Mouse (Mus musculus): ENCODE data around the gene Abcf2.

Gene Abcf2

DNA sequence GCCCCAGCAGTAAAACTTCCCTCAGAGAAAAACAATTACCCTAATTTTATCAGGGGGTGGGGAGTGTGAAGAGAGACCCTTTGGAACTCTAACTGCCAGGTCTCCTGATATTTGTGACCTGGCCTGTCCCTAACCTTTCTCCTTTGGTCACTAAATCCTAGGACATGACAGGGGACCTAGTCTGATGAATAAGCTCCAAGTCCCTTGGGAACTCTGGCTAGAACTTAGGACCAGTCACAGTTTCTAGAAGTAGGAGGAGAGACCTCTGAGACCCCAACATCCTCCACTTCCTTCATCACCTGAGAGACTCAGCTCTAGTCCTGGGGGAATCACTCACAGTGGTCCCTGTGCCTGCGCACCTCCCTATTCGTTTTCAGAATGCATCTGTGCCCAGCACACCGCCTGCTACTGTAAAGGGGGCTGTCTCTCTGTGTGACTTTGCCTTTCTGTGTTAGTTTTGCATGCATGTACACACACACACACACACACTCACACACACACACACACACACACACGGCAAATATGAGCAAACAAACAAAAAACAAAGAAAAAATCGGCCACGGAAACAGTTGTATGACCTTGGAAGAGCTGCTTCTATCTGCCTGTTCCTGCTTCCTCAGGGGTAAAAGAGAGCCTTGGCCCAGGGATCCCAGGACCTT, 28.2 kb upstream of the Abcf2 start:
- Histone ChIP-seq H3K36me3 (ENCODE audit: control insufficient read depth, insufficient read depth, low read length, poor library complexity, severe bottlenecking) (no peaks in the 10 kb centered on the region), H3K27me3 (ENCODE audit: control insufficient read depth, insufficient read depth, low read length, poor library complexity, severe bottlenecking) (no peaks in the 10 kb centered on the region)
- DNase-seq (ENCODE audit: low read depth, low spot score), result no peak

DNA sequence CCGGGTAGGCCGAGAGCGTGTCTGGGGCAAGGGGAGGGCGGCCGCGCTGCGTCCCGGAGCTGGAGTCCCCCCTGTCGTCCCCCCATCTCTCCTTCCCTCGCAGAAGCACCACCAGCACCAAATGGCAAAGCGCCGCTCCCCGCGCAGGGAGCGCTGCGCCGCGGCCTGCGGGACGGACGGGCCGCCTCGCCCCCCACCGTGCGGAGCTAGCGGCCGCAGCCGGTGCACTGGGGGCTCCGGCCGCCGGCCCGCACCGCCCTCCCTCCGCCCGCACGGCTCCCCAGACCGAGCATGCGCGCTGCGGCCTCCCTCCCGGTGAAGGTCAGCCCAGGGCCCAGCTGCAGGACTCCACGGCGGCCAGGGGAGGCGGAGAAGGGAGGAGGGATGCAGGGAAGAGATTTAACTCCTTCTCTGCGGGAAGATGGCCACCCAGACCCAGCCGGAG, 27.4 kb upstream of the Abcf2 start:
- DNase-seq (ENCODE audit: low read depth, low spot score), result no peak
- Histone ChIP-seq H3K27me3 (ENCODE audit: control insufficient read depth, insufficient read depth, low read length, poor library complexity, severe bottlenecking) (no peaks in the 10 kb centered on the region), H3K36me3 (ENCODE audit: control insufficient read depth, insufficient read depth, low read length, poor library complexity, severe bottlenecking) (no peaks in the 10 kb centered on the region)

DNA sequence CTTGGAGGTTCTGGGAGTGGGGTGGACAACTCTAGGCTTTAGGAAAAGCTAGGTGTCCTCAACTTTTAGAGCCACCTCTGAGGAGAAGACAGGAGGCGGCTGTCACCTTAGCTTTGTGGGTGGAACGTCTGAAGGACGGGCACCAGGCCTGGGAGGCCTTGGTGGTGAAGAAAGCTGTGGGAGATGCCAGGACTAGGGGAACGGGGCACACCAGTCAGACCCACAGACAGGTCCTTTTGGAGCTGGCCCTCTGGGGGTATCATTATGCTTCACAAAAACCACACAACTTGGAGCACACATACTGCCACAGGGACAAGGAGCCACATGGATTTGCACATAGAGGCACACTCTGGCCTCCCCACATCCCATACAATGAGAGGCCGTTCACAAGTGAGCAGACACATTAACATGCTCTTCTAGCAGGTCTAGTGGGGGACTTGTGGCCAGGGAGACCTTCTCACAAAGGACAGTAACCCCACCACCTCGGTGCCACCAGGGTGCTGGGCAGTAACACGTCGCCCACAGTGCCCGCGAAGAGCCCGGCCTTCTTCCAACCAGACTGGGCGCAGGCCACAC, 26.9 kb upstream of the Abcf2 start:
- H3K27me3 ChIP-seq (ENCODE audit: control insufficient read depth, insufficient read depth, low read length, poor library complexity, severe bottlenecking), result no peaks in the 10 kb centered on the region
- no peak for DNase-seq (ENCODE audit: low read depth, low spot score)
- H3K36me3 ChIP-seq (ENCODE audit: control insufficient read depth, insufficient read depth, low read length, poor library complexity, severe bottlenecking), result no peaks in the 10 kb centered on the region

DNA sequence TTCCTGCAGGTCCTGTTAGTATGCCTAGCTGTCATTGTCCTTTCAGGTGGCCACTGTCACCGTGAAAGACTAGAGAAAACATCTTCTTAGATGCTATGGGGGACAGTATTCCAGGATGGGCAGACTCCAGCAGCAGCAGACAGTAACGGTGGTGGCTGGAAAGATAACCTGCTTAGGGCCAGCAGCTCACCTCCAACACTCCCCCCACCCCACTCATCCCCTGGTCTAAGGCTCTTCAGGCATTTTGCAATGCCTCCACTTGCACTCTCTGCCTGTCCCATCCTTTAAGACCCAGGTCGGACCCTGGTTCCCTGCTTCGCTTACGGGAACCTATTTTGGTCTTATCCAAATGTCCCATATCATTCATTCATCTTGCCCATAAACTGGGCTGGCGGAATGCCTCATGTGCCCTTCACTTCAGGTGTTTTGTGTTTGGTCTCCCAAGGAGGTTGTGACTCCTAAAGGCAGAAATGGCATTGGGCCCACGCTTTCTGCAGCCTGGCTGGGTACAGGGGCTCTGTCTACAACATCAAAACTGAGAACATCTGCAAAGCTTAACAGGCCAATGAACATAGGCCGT, 26.3 kb upstream of the Abcf2 start:
- Histone ChIP-seq H3K27me3 (ENCODE audit: control insufficient read depth, insufficient read depth, low read length, poor library complexity, severe bottlenecking) (no peaks in the 10 kb centered on the region), H3K36me3 (ENCODE audit: control insufficient read depth, insufficient read depth, low read length, poor library complexity, severe bottlenecking) (no peaks in the 10 kb centered on the region)
- no peak for DNase-seq (ENCODE audit: low read depth, low spot score)

DNA sequence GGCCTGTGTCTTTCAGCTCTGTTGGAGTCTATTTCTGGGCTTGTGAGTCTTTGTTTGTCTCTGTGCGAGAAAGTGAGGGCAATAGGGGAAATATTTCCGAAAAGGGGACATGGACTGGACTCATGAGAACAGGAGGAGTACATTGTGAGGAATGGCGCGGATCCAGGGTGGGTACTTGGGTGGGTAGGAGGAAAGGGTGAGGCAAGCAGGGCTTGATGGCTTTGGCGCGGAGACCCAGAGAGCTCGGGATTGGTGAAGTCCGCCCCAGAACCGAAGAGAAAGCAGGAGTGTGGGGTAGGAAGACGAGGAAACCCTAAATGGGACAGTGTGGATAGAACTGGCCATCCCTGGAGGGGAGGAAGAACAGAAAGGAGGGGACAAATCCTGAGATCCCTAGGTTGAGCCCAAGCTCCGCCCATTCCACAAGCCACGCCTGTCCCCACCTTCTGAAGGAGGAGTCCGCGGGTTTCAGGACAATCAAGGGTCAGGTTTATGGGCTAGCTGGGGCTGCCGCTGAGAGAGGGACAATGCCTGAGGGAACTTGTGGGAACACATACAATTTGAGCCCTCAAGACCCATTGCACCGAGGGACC, 25.6 kb upstream of the Abcf2 start:
- H3K27me3 ChIP-seq (ENCODE audit: control insufficient read depth, insufficient read depth, low read length, poor library complexity, severe bottlenecking), result no peaks in the 10 kb centered on the region
- H3K36me3 ChIP-seq (ENCODE audit: control insufficient read depth, insufficient read depth, low read length, poor library complexity, severe bottlenecking), result no peaks in the 10 kb centered on the region
- no peak for DNase-seq (ENCODE audit: low read depth, low spot score)

- Histone ChIP-seq H3K36me3 (ENCODE audit: control insufficient read depth, insufficient read depth, low read length, poor library complexity, severe bottlenecking) (no peaks in the 10 kb centered on the region), H3K27me3 (ENCODE audit: control insufficient read depth, insufficient read depth, low read length, poor library complexity, severe bottlenecking) (no peaks in the 10 kb centered on the region)
- DNase-seq (ENCODE audit: low read depth, low spot score), result peak; percentile 38
Observed at GRCm38 (mm10) chr5:24601911-24602750, 24.9 kb upstream of the Abcf2 start.

- DNase-seq (ENCODE audit: low read depth, low spot score), result no peak
- no peaks in the 10 kb centered on the region for H3K27me3 ChIP-seq (ENCODE audit: control insufficient read depth, insufficient read depth, low read length, poor library complexity, severe bottlenecking)
- no peaks in the 10 kb centered on the region for H3K36me3 ChIP-seq (ENCODE audit: control insufficient read depth, insufficient read depth, low read length, poor library complexity, severe bottlenecking)
Observed at GRCm38 (mm10) chr5:24601071-24601835, 24.0 kb upstream of the Abcf2 start.

- no peaks in the 10 kb centered on the region for H3K27me3 ChIP-seq (ENCODE audit: control insufficient read depth, insufficient read depth, low read length, poor library complexity, severe bottlenecking)
- no peak for DNase-seq (ENCODE audit: low read depth, low spot score)
- H3K36me3 ChIP-seq (ENCODE audit: control insufficient read depth, insufficient read depth, low read length, poor library complexity, severe bottlenecking), result no peaks in the 10 kb centered on the region
Observed at GRCm38 (mm10) chr5:24600236-24600635, 23.0 kb upstream of the Abcf2 start.

DNA sequence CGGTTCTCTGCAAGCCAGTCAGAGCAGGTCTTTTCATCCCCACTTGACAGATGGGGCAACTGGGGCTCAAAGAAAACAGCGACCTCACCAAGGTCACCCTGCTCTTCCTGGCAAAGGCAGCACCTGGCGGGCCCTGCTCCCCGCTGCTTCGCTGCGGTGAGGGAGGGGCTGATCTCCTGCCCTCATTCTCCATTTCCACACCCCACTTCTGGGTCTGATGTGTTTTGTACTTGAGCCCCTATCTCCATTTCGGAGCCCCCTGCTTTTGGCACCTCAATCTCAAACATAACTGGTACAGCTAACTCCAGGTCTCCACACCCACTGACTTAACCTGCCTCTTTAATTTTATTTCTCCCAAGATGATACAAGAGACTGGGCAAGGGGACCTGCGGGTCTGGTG, 21.9 kb upstream of the Abcf2 start:
- Histone ChIP-seq H3K27me3 (ENCODE audit: control insufficient read depth, insufficient read depth, low read length, poor library complexity, severe bottlenecking) (no peaks in the 10 kb centered on the region), H3K36me3 (ENCODE audit: control insufficient read depth, insufficient read depth, low read length, poor library complexity, severe bottlenecking) (no peaks in the 10 kb centered on the region)
- no peak for DNase-seq (ENCODE audit: low read depth, low spot score)

DNA sequence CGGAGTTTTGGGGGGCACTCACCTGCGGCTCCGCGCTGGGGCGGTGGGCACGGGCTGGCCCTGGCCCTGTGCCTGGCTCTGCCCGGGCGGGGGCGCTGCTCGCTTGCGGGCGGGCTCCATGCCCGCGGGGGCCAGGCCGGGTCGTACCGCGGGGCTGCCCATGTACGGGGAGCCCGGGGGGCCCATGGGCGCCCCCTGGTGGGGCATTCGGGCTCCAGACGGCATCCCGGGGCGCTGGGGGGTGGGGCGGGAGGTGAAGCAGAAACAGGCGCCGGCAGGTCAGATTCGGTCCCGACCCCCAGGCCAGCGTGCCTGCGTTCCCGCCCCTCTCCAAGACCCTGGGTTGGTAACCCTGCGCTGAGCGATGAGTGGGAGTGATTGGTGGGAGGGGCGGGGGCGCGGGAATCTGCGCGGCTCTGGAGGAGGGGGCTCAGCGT, 21.3 kb upstream of the Abcf2 start:
- Histone ChIP-seq H3K27me3 (ENCODE audit: control insufficient read depth, insufficient read depth, low read length, poor library complexity, severe bottlenecking) (no peaks in the 10 kb centered on the region), H3K36me3 (ENCODE audit: control insufficient read depth, insufficient read depth, low read length, poor library complexity, severe bottlenecking) (no peaks in the 10 kb centered on the region)
- peak; percentile 70 for DNase-seq (ENCODE audit: low read depth, low spot score)

- H3K36me3 ChIP-seq (ENCODE audit: control insufficient read depth, insufficient read depth, low read length, poor library complexity, severe bottlenecking), result no peaks in the 10 kb centered on the region
- DNase-seq (ENCODE audit: low read depth, low spot score), result no peak
Observed at GRCm38 (mm10) chr5:24597901-24598569, 20.8 kb upstream of the Abcf2 start.

DNA sequence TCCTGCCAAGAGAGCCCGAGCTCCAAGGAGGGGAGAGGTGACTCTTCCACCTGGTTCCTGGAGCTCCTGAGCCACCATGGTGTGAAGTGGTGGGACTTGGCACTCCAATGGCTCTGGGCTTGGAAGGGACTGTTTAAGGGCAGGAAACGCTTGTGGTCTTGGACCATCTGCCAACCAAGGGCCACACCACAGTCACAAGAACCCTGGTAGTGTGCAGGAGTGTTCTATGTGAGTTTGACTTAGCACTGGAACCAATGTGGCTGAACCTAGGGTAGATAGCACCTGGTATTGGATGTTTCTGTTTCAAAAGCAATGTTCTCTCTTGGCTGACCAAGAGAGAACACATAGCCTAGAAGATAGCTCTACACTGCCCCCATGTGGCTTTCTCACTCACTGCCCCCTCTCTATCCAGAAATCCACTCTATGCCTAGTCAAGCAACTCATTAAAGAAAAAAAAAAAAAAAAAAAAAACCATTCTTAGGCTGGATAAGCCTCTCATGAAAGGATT, 20.0 kb upstream of the Abcf2 start:
- Histone ChIP-seq H3K36me3 (ENCODE audit: control insufficient read depth, insufficient read depth, low read length, poor library complexity, severe bottlenecking) (no peaks in the 10 kb centered on the region), H3K27me3 (ENCODE audit: control insufficient read depth, insufficient read depth, low read length, poor library complexity, severe bottlenecking) (no peaks in the 10 kb centered on the region)
- DNase-seq (ENCODE audit: low read depth, low spot score), result peak; percentile 92

More at GRCm38 (mm10) chr5:24597901-24598569, 20.8 kb upstream of the Abcf2 start:
- H3K27me3 ChIP-seq (ENCODE audit: control insufficient read depth, insufficient read depth, low read length, poor library complexity, severe bottlenecking), result no peaks in the 10 kb centered on the region

- Histone ChIP-seq H3K27me3 (ENCODE audit: control insufficient read depth, insufficient read depth, low read length, poor library complexity, severe bottlenecking) (no peaks in the 10 kb centered on the region), H3K36me3 (ENCODE audit: control insufficient read depth, insufficient read depth, low read length, poor library complexity, severe bottlenecking) (no peaks in the 10 kb centered on the region)
- peak; percentile 50 for DNase-seq (ENCODE audit: low read depth, low spot score)
Observed at GRCm38 (mm10) chr5:24596519-24597171, 19.4 kb upstream of the Abcf2 start.
